Mouse (Mus musculus) kidney, adult 2 months (tissue): ENCODE measurements around the gene Fam19a3.

Experiments
- CTCF ChIP-seq: fragments of 200-500 bp; conservative IDR thresholded peaks from 2 replicates; pipeline ENCODE4 v1.5.1; 2011; ENCODE audit warnings: low read depth, mild to moderate bottlenecking, control low read depth, low read length, moderate library complexity, mixed read lengths; ENCODE audit not compliant: insufficient read depth, insufficient read length
- POLR2A ChIP-seq: fragments of 200-500 bp; IDR thresholded peaks from one replicate; pipeline ENCODE4 v1.6.1; 2011; ENCODE audit warnings: low read depth, low read length, control low read depth

GRCm38 (mm10) chr3:104767141-104767540 is 14.5 kb downstream of the Fam19a3 start:
- TF ChIP-seq CTCF (no peak), POLR2A (no peak)
